Mouse (Mus musculus): Measurements from ENCODE around the gene Kazn. TPM values are rescaled to one million over a fixed set of nuclear protein-coding genes. Genes with fewer than 3 reads are reported as not detected.

Kazn gene
- polyA plus RNA-seq, 1 experiment from 2014 or later = 11.9 TPM

DNA sequence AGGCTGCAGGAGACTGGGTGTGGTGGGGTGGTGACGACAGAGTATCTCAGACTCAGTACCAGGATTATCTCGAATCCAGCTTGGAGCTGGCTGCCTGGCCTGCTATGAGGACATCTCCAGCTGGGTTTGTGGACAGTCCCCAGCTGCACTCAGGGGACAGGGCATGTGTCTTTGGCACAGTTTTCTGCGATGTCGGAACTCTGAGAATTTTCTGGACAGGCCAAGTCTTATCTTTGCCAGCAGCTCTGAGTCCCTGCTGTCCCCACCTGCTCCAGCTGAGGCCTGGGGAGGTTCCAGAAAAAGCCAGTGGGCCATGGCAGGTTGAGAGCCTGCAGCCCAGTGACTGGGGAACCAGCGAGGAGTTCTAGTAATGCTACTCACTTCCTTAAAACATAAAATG lies 82.7 kb downstream of the Kazn start:
- WGBS = 84% methylated on average over 5 of the region's 5 CpGs
- Histone ChIP-seq H3K9me3 (ENCODE audit: control insufficient read depth, low read length) (no peaks in the 10 kb centered on the region), H3K9ac (ENCODE audit: low read depth, low read length) (no peak overlapping the region), H3K4me3 (ENCODE audit: low read depth, low read length) (no peak overlapping the region), H3K27me3 (replicated peaks; ENCODE audit: control insufficient read depth, insufficient read depth, low read length) (no peaks in the 10 kb centered on the region), H3K36me3 (ENCODE audit: control insufficient read depth, insufficient read depth, low read length) (no peaks in the 10 kb centered on the region), H3K27ac (replicated peaks; ENCODE audit: low read depth, low read length) (no peak overlapping the region), H3K4me1 (ENCODE audit: control insufficient read depth, insufficient read depth, low read length) (no peaks in the 10 kb centered on the region), H3K4me2 (ENCODE audit: low read depth, low read length) (no peak overlapping the region)
- DNase-seq (ENCODE audit: low spot score) (no peak), ATAC-seq (ENCODE audit: low read depth) (no peak)

DNA sequence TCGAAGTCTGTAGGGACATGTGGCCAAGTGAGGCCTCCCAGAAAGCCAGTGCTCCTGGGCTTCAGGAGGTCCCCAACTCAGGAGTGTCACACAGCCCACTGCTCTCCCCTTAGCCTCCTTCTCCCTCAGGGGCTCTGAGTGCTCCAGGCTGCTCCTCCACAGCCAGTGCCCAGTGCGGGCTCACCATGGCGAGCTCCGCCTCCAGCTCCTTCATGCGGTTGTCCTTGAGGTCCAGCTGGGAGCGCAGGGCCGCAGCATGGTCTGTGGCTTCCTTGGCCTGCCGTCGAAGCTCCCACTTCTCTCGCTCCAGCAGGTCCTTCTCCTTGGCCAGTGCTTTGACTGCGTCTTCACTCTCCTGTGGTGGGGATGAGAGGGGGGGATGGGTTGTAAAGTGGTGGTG lies 85.0 kb downstream of the Kazn start:
- ATAC-seq (ENCODE audit: low read depth) = no peak
- no peak for DNase-seq (ENCODE audit: low spot score)
- WGBS = 75% methylated on average over 11 of the region's 11 CpGs

DNA sequence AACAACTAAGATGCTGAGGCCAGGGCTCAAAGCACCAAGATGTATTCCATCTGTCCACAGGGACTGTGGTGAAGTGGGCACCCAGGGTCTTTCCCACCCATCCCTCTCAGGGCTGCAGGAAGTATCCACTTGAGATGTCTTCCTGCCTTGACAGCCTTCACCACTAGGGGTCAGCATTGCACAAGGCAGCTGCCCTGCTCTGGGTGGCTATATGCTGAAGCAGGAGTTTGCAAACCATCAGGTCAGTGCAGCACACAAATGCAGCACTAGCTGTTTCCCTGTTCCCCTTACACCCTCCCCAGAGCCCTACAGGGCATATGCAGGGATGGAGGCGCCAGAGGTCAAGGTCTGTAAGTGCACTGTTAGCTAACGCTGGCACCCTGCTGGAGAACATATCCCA lies 85.7 kb downstream of the Kazn start:
- Histone ChIP-seq H3K9me3 (ENCODE audit: control insufficient read depth, low read length) (no peaks in the 10 kb centered on the region), H3K4me3 (ENCODE audit: low read depth, low read length) (no peak overlapping the region), H3K36me3 (ENCODE audit: control insufficient read depth, insufficient read depth, low read length) (peaks cover 11% of the 10 kb centered on the region; the same call in 1 of the 2 replicates), H3K4me2 (ENCODE audit: low read depth, low read length) (no peak overlapping the region), H3K4me1 (ENCODE audit: control insufficient read depth, insufficient read depth, low read length) (no peaks in the 10 kb centered on the region), H3K27ac (replicated peaks; ENCODE audit: low read depth, low read length) (no peak overlapping the region), H3K9ac (ENCODE audit: low read depth, low read length) (no peak overlapping the region), H3K27me3 (replicated peaks; ENCODE audit: control insufficient read depth, insufficient read depth, low read length) (no peaks in the 10 kb centered on the region)
- DNase-seq (ENCODE audit: low spot score) (peak; percentile 88), ATAC-seq (ENCODE audit: low read depth) (peak; percentile 78)
- WGBS = 0% methylated on average over 2 of the region's 2 CpGs

More for the DNA sequence above, 85.0 kb downstream of the Kazn start:
- Histone ChIP-seq H3K9me3 (ENCODE audit: control insufficient read depth, low read length) (no peaks in the 10 kb centered on the region), H3K27ac (replicated peaks; ENCODE audit: low read depth, low read length) (no peak overlapping the region), H3K36me3 (ENCODE audit: control insufficient read depth, insufficient read depth, low read length) (0 out of 2 replicates have a peak, but pooled peaks cover 5% of the 10 kb centered on the region), H3K9ac (ENCODE audit: low read depth, low read length) (no peak overlapping the region), H3K4me2 (ENCODE audit: low read depth, low read length) (no peak overlapping the region), H3K4me3 (ENCODE audit: low read depth, low read length) (no peak overlapping the region), H3K4me1 (ENCODE audit: control insufficient read depth, insufficient read depth, low read length) (no peaks in the 10 kb centered on the region), H3K27me3 (replicated peaks; ENCODE audit: control insufficient read depth, insufficient read depth, low read length) (no peaks in the 10 kb centered on the region)

DNA sequence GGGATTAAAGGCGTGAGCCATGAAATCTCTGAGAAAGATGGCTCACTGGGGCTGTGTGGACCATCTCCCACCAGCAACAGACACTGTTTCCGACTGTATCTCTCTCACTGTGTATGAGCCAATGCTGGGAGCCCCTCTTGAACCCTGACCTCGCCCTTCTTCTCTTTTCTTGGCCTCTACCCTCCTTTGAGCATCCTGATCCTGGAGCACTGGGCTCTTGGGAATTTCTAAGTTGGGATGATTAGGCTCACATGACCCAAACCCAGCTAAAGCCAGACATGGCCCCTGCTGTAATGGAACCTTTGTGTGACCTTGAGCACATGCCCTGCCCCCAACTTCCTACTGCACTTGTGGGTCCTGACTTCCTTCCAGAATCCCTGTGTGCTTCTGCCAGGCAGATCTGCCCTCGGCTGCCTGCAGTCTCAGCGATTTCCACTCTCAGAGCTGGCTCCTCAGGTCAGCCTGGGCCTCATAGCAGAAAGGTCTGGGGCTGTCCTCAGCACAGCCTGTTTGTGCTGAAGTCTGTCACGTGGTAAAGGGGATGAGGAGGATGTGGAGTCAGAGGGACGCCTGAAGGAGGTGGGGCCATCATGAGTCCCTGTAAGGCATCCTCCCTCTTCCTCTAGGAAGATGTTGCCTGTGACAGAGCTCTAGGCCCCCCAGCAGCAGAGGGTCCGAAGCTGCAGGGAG lies 86.3 kb downstream of the Kazn start:
- no peak overlapping the region for H3K9ac ChIP-seq (ENCODE audit: low read depth, low read length)
- ATAC-seq (ENCODE audit: low read depth) (no peak), DNase-seq (ENCODE audit: low spot score) (no peak)
- H3K27ac ChIP-seq (replicated peaks; ENCODE audit: low read depth, low read length) = no peak overlapping the region
- H3K36me3 ChIP-seq (ENCODE audit: control insufficient read depth, insufficient read depth, low read length) = peaks cover 17% of the 10 kb centered on the region
- no peak overlapping the region for H3K4me2 ChIP-seq (ENCODE audit: low read depth, low read length)
- H3K27me3 ChIP-seq (replicated peaks; ENCODE audit: control insufficient read depth, insufficient read depth, low read length) = no peaks in the 10 kb centered on the region
- WGBS = 62% methylated on average over 8 of the region's 8 CpGs
- no peaks in the 10 kb centered on the region for H3K9me3 ChIP-seq (ENCODE audit: control insufficient read depth, low read length)
- H3K4me3 ChIP-seq (ENCODE audit: low read depth, low read length) = no peak overlapping the region
- no peaks in the 10 kb centered on the region for H3K4me1 ChIP-seq (ENCODE audit: control insufficient read depth, insufficient read depth, low read length)

DNA sequence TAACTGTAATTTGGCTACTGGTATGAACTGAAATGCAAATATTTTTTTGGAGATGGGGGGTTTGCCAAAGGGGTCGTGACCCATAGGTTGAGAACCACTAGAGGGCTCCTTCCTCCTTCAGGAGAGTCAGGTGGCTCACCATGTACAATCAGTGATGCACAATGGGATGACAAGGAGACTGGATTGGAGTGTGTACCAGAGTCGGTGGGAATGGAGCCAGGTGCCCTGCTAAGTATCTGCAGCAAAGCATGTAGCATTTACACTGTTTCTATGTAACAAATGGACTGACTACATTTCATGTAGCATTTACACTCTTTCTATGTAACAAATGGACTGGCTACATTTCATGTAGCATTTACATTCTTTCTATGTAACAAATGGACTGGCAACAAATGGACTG lies 89.1 kb downstream of the Kazn start:
- Histone ChIP-seq H3K9me3 (ENCODE audit: control insufficient read depth, low read length) (no peaks in the 10 kb centered on the region), H3K9ac (ENCODE audit: low read depth, low read length) (no peak overlapping the region), H3K4me2 (ENCODE audit: low read depth, low read length) (no peak overlapping the region), H3K4me1 (ENCODE audit: control insufficient read depth, insufficient read depth, low read length) (no peaks in the 10 kb centered on the region), H3K27ac (replicated peaks; ENCODE audit: low read depth, low read length) (no peak overlapping the region), H3K27me3 (replicated peaks; ENCODE audit: control insufficient read depth, insufficient read depth, low read length) (no peaks in the 10 kb centered on the region), H3K4me3 (ENCODE audit: low read depth, low read length) (no peak overlapping the region), H3K36me3 (ENCODE audit: control insufficient read depth, insufficient read depth, low read length) (peaks cover 40% of the 10 kb centered on the region)
- WGBS = 74% methylated on average over 2 of the region's 2 CpGs
- no peak for ATAC-seq (ENCODE audit: low read depth)
- no peak for DNase-seq (ENCODE audit: low spot score)

DNA sequence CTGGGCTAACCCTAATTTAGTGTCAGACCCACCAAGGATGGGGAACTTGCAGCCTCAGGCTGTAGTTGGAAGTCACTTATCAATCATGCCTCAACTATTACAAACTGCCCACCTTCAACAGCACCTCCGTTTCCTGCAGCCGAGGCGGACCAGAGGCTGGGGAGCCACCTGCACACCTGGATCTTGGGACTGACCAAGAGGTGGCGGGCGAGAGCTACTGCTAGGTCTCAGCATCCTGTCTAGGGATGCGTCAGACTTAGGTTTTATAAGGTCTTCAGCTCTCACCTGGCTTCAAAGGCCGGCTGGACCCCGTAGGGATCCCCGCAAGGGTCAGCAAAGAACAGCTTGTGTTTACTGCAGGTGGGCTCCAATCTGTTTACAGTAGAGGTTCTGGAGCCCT lies 90.0 kb downstream of the Kazn start:
- no peaks in the 10 kb centered on the region for H3K9me3 ChIP-seq (ENCODE audit: control insufficient read depth, low read length)
- no peak for DNase-seq (ENCODE audit: low spot score)
- 78% methylated on average over 9 of the region's 9 CpGs for WGBS
- H3K27ac ChIP-seq (replicated peaks; ENCODE audit: low read depth, low read length) = no peak overlapping the region
- peaks cover 48% of the 10 kb centered on the region for H3K36me3 ChIP-seq (ENCODE audit: control insufficient read depth, insufficient read depth, low read length)
- H3K4me3 ChIP-seq (ENCODE audit: low read depth, low read length) = no peak overlapping the region
- H3K9ac ChIP-seq (ENCODE audit: low read depth, low read length) = no peak overlapping the region
- no peaks in the 10 kb centered on the region for H3K4me1 ChIP-seq (ENCODE audit: control insufficient read depth, insufficient read depth, low read length)
- no peaks in the 10 kb centered on the region for H3K27me3 ChIP-seq (replicated peaks; ENCODE audit: control insufficient read depth, insufficient read depth, low read length)
- no peak overlapping the region for H3K4me2 ChIP-seq (ENCODE audit: low read depth, low read length)
- ATAC-seq (ENCODE audit: low read depth) = no peak

DNA sequence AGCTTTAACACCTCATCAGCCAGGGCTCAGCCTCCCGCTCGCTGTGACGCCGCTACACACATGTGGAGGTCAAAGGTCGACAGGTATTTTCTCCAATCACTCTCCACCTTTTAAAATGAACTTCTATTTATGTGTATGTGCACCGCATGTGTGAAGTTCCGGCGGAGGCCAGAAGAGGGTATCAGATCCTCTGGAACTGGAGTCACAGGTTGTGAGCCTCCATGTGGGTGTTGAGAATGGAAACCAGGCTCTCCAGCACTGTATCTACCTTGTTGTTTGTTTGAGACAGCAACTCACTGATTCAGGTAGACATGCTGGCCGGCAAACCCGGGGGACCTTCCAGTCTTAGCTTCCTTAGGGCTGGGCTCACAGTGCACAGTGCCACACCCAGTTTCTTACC lies 91.5 kb downstream of the Kazn start:
- no peak for ATAC-seq (ENCODE audit: low read depth)
- H3K27me3 ChIP-seq (replicated peaks; ENCODE audit: control insufficient read depth, insufficient read depth, low read length) = no peaks in the 10 kb centered on the region
- H3K9ac ChIP-seq (ENCODE audit: low read depth, low read length) = no peak overlapping the region
- H3K4me1 ChIP-seq (ENCODE audit: control insufficient read depth, insufficient read depth, low read length) = no peaks in the 10 kb centered on the region
- H3K9me3 ChIP-seq (ENCODE audit: control insufficient read depth, low read length) = no peaks in the 10 kb centered on the region
- no peak overlapping the region for H3K4me3 ChIP-seq (ENCODE audit: low read depth, low read length)
- WGBS = 92% methylated on average over 10 of the region's 10 CpGs
- H3K36me3 ChIP-seq (ENCODE audit: control insufficient read depth, insufficient read depth, low read length) = peaks cover 53% of the 10 kb centered on the region
- H3K27ac ChIP-seq (replicated peaks; ENCODE audit: low read depth, low read length) = no peak overlapping the region
- no peak for DNase-seq (ENCODE audit: low spot score)
- no peak overlapping the region for H3K4me2 ChIP-seq (ENCODE audit: low read depth, low read length)

DNA sequence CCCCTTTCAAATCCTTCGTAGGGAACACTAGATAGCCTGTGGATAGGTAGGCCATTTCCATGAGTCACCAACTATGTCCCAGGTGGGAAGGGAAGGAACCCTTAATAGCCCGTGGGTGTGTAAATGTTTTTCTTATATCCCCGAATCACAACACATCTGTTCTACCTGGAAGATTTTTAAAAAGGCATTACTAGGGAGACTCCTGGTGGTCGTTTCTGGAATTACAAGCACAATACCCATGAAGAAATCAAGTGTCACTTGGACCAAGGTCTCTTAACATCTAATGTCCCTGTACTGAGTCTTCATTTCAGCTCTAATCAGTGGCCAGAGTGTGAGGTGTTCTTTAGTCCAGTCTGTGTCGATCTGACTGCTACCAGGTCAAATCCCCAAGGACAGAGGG lies 95.1 kb downstream of the Kazn start:
- Histone ChIP-seq H3K4me3 (ENCODE audit: low read depth, low read length) (no peak overlapping the region), H3K27ac (replicated peaks; ENCODE audit: low read depth, low read length) (no peak overlapping the region), H3K4me2 (ENCODE audit: low read depth, low read length) (no peak overlapping the region), H3K36me3 (ENCODE audit: control insufficient read depth, insufficient read depth, low read length) (peaks cover 58% of the 10 kb centered on the region), H3K27me3 (replicated peaks; ENCODE audit: control insufficient read depth, insufficient read depth, low read length) (no peaks in the 10 kb centered on the region), H3K9ac (ENCODE audit: low read depth, low read length) (no peak overlapping the region), H3K4me1 (ENCODE audit: control insufficient read depth, insufficient read depth, low read length) (no peaks in the 10 kb centered on the region), H3K9me3 (ENCODE audit: control insufficient read depth, low read length) (no peaks in the 10 kb centered on the region)
- no peak for DNase-seq (ENCODE audit: low spot score)
- no peak for ATAC-seq (ENCODE audit: low read depth)
- 36% methylated on average over 5 of the region's 5 CpGs for WGBS

DNA sequence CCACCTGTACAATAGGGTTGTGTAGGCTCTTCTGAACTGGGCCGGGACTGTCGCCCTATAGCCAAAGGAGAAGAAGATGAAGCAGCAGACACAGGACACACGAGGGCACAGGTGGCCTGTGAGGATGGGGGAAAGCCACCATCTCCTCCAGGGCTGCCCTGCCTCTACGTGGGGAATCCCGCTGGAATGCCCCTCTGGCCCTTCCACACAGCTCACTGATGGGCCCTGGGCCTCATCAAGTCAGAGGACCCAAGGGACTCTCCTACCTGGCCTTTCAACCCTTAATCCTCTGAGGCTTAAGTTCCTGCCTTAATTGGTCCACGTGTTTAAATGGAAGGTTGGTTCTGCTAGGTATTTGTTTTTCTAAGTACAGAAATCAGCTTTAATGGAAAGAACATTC lies 95.9 kb downstream of the Kazn start:
- Histone ChIP-seq H3K27ac (replicated peaks; ENCODE audit: low read depth, low read length) (no peak overlapping the region), H3K4me3 (ENCODE audit: low read depth, low read length) (no peak overlapping the region), H3K9me3 (ENCODE audit: control insufficient read depth, low read length) (no peaks in the 10 kb centered on the region), H3K36me3 (ENCODE audit: control insufficient read depth, insufficient read depth, low read length) (peaks cover 50% of the 10 kb centered on the region), H3K4me2 (ENCODE audit: low read depth, low read length) (no peak overlapping the region), H3K27me3 (replicated peaks; ENCODE audit: control insufficient read depth, insufficient read depth, low read length) (no peaks in the 10 kb centered on the region), H3K4me1 (ENCODE audit: control insufficient read depth, insufficient read depth, low read length) (no peaks in the 10 kb centered on the region), H3K9ac (ENCODE audit: low read depth, low read length) (no peak overlapping the region)
- 72% methylated on average over 6 of the region's 6 CpGs for WGBS
- ATAC-seq (ENCODE audit: low read depth) (no peak), DNase-seq (ENCODE audit: low spot score) (no peak)

Measured in embryonic facial prominence, embryonic 14.5 days (tissue).